Mouse (Mus musculus): ENCODE results near the gene Esp38.
"Not testable (repeated sequence)": the region's sequence is repeated elsewhere in the genome, so short reads cannot be mapped to it uniquely, and the experiment has no call there.

The Esp38 gene

GRCm38 (mm10) chr17:39950220-39950619, at the start of gene Esp38:
Gene Esp38, plus strand, starts transcription at chr17:39950520.
- DNase-seq, result no peak

GRCm38 (mm10) chr17:39902928-39903545, 47.3 kb upstream of the Esp38 start:
- DNase-seq, result not testable (repeated sequence)
